Mouse (Mus musculus) gastrocnemius, adult 2 months (tissue): ENCODE data around the gene Rgs14. TPM values are rescaled to one million over a fixed set of nuclear protein-coding genes. Genes with fewer than 3 reads are reported as not detected.

Experiments used
- DNase-seq: peaks from one replicate; pipeline ENCODE4 v3.0.0; 2022
- H3K27ac ChIP-seq: fragments of 200-600 bp; 2 replicates; pipeline ENCODE4 v1.8.1; 2022; ENCODE audit warnings: mild to moderate bottlenecking
- H3K4me3 ChIP-seq: fragments of 200-600 bp; 2 replicates; pipeline ENCODE4 v1.8.1; 2022; ENCODE audit warnings: mild to moderate bottlenecking, moderate library complexity
- CTCF ChIP-seq: fragments of 200-600 bp; IDR thresholded peaks from 2 replicates; pipeline ENCODE4 v1.8.1; 2022; ENCODE audit warnings: antibody characterized with exemption, mild to moderate bottlenecking, moderate library complexity
- intact Hi-C: fragments of 180-260 bp; cut with DNase I; formaldehyde crosslinking; loops from one replicate; pipeline ENCODE4 v1.15.1; 2025
- total RNA-seq, 2 experiments: library from RNA; stranded (reverse); gene quantifications; 2 replicates each; pipeline ENCODE4 v1.2.3; 2021

Gene Rgs14
- total RNA-seq, 2 experiments from 2014 or later = 0.20 TPM; not detected in 1

DNA sequence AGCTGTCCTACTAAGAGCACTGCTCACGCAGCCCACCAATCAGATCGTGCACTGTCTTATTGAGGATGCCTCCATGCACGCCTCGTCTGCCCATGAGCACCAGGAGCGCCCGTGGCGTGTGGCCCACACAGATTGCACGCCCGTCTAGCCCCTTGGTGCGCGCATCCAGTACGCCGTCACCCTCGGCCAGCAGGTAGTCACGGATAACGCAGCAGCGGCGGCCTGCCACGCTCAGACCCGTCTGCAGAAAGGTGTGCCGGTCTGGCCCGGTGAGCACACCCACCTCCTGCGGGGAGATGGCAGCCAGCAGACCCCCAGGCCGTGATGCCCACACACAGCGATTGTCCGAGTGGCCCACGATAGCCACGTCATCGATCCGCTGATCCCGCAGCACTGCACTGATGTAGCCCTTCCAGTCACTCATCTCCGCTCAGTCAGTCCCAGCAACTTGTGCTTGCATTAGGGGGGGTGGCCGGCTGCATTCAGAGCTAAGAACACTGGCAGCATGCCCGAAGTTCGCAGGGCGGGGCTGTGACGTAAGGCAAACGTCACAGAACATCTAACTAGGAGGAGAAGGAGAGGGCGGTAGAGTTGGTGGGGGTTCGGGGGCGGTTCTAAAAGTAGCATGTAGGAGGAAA is 45.3 kb downstream of the Rgs14 start, which contains the start of gene Pfn3:
Gene Pfn3, minus strand, starts transcription at position 490 of the 638 bp plus-strand sequence.
- intact Hi-C loops = no loop called here
- peak within 1 kb of the TSS; percentile 13 for H3K4me3 ChIP-seq
- DNase-seq = peak; percentile 34

GRCm38 (mm10) chr13:55418004-55418403 is 48.5 kb downstream of the Rgs14 start:
- peak; percentile 92 for DNase-seq
- no peak overlapping the region for H3K4me3 ChIP-seq
- TF ChIP-seq CTCF = no peak; the same call in 1 of the 2 replicates
- intact Hi-C loops = loop anchor here (2.0 kb wide), 1 partner anchor 25 kb away; no protein-coding TSS in a partner anchor
- no peak overlapping the region for H3K27ac ChIP-seq

More for the DNA sequence above, 45.3 kb downstream of the Rgs14 start, which contains the start of gene Pfn3:
- no peak within 1 kb of the TSS for H3K27ac ChIP-seq
- TF ChIP-seq CTCF = no peak

DNA sequence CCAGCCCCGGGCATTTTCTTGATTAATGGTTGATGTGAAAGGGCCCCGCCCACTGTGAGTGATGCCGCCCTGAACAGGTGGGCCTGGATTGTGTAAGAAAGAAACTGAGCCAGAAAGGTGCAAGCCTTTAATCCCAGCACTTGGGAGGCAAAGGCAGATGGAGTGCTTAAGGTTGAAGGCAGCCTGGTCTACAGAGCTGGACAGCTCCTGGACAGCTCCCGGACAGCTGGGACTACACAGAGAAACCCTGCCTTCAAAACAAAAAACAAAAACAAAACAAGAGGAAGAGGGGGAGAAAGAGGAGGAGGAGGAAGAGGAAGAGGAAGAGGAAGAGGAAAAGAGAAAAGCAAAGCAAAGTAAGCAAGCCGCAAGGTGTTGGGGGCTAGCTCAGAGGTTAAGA is 49.6 kb downstream of the Rgs14 start:
- H3K27ac ChIP-seq = no peak overlapping the region
- DNase-seq = no peak
- no peak overlapping the region for H3K4me3 ChIP-seq
- intact Hi-C loops = loop anchor here (2.0 kb wide), 1 partner anchor 24 kb away; no protein-coding TSS in a partner anchor
- TF ChIP-seq CTCF = no peak

- DNase-seq = no peak
- Histone ChIP-seq H3K27ac (no peak overlapping the region), H3K4me3 (peak overlapping the region; percentile 67)
- intact Hi-C loops = loop anchor here (1.0 kb wide), 1 partner anchor 51 kb away; no protein-coding TSS in a partner anchor
- TF ChIP-seq CTCF = no peak; the same call in 1 of the 2 replicates
These were observed 50.7 kb downstream of the Rgs14 start for GRCm38 (mm10) chr13:55420018-55420932.

GRCm38 (mm10) chr13:55420933-55421800 is 51.6 kb downstream of the Rgs14 start:
- peak; percentile 86 for TF ChIP-seq CTCF
- DNase-seq = peak; percentile 86
- intact Hi-C loops = loop anchor here (1.0 kb wide), 1 partner anchor 50 kb away; no protein-coding TSS in a partner anchor
- Histone ChIP-seq H3K4me3 (peak overlapping the region; percentile 67), H3K27ac (peak overlapping the region; percentile 46)

DNA sequence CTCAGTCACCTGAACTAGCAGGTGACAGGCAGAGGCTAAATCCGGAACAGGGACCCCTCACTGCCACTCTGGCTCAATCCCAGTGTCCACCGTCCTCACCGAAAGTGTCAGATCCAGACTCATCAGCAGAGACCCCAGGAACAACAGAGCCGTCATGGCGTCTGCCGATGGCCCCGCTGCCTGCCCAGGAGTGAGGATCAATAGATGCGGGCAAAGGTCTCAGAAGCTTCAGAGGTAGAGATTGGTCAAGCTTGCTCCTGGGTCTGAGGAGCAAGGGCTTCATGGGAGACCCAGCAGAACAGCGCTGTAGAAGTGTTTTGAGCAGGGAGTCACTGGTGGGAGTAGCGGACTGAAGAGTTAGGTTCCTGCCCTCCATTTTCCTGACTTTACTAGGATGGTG is 57.1 kb downstream of the Rgs14 start, which contains the start of gene F12:
Gene F12, minus strand, starts transcription at position 181 of the 400 bp plus-strand sequence.
- Histone ChIP-seq H3K4me3 (no peak within 1 kb of the TSS), H3K27ac (no peak within 1 kb of the TSS)
- no peak for TF ChIP-seq CTCF
- no peak for DNase-seq
- intact Hi-C loops = no loop called here

DNA sequence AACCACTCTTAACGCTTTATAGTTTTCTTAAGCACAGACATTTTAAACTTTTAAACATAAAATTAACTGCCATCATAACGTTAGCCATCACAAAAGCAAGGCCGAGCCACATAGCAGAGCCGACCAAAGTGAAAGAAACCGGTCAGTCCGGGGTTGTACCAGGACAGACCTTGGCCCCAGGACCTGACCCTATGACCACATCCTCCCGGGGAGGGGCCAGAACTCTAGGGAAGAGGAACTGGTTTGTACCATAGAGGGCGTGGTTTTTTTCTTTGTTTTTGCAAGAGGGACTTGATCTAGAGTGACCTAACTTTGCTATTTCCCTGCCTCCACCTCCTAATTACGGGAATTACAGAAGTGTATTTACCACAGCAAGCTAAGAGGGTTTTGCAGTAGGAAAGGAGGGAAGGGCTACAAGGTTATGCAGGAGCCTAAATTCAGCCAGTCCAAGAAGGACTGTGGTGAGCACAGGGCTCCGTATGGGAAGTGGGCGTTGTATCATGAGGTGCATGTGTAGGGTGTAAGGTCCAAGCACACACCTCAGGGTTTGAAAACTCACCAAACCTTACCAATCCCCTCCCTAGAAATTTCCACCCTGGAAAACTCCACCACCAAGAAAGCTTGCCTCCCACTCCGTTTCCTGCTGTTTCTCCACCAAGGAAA is 59.8 kb downstream of the Rgs14 start:
- Histone ChIP-seq H3K4me3 (peak overlapping the region; percentile 46), H3K27ac (peak overlapping the region; percentile 75)
- TF ChIP-seq CTCF = no peak; the same call in 1 of the 2 replicates
- intact Hi-C loops = no loop called here
- peak; percentile 84 for DNase-seq

DNA sequence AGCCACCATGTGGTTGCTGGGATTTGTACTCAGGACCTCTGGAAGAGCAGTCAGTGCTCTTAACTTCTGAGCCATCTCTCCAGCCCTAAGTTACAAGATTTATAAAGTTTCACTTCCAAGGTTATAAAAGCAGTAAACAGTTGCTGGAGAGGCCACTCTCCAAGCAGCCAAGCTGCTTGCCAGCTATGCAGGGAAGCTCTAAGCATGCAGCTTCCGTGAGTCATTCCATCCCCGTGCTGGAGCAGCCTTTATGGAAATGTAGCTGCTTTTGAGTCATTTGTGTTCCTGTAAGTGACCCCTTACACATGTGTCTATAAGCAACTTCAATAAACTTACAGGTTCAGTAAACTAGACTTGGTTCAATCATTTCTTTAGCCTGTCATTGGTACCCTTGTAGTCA is 61.0 kb downstream of the Rgs14 start:
- no peak for TF ChIP-seq CTCF
- Histone ChIP-seq H3K27ac (peak overlapping the region; percentile 75; the same call in 1 of the 2 replicates), H3K4me3 (no peak overlapping the region)
- intact Hi-C loops = no loop called here
- DNase-seq = no peak

DNA sequence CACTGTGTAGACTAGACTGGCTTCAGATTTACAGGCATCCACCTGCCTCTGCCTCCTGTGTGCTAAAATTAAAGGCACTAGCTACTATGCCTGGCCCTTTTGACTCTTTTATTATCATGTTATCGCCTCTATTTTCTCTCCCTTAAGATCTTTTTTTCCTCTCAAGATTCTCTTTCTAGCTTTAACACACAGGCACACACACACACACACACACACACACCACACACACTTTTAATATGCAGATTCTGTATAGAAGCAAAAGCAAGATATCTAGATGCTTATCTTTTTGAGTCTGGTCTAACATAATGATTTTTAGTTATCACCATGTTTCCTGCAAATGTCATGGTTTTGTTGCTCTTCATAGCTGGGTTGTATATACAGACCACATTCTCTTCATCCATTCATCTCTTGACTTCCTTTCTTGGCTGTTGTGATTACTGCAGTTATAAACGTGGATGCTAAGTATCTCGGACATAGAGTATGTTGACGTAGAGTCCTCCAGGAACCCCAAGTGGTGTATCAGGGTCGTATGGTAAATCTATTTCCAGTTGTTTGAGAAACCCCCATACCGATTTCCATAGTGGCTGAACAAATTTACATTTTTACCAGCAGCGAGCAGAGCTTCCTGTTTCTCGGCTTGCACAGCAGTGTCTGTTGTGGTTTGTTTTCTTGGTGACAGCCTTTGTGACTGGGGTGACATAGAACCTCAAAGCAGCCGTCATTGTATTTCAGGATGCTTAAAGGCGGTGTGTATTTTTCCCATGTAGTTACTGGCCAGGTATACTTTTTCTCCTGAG is 62.6 kb downstream of the Rgs14 start:
- Histone ChIP-seq H3K4me3 (no peak overlapping the region), H3K27ac (no peak overlapping the region)
- intact Hi-C loops = no loop called here
- no peak for TF ChIP-seq CTCF
- DNase-seq = no peak

Other genes with a start within 250 kb of the Rgs14 start
- gene Gm17617, start 236.2 kb upstream of the Rgs14 start, total RNA-seq = not detected
- gene Fgfr4, start 217.1 kb upstream of the Rgs14 start, total RNA-seq = 1 to 10 TPM; 2.1 to 2.3 TPM
- gene Nsd1, start 159.9 kb upstream of the Rgs14 start, total RNA-seq = 10 to 100 TPM; 49.5 to 56.7 TPM
- gene Prelid1, start 49.2 kb upstream of the Rgs14 start, total RNA-seq = 10 to 100 TPM; 15.6 to 19.6 TPM
- gene Rab24, start 47.8 kb upstream of the Rgs14 start, total RNA-seq = 10 to 100 TPM; 29.2 to 33.5 TPM
- gene Mxd3, start 39.9 kb upstream of the Rgs14 start, total RNA-seq = not detected
- gene Lman2, start 6.9 kb upstream of the Rgs14 start, total RNA-seq = 10 to 100 TPM; 36.7 to 42.3 TPM
- gene Slc34a1, start 28.5 kb downstream of the Rgs14 start, total RNA-seq = not detected
- not detected for gene Pfn3, start 45.5 kb downstream of the Rgs14 start, total RNA-seq
- not detected for gene F12, start 57.1 kb downstream of the Rgs14 start, total RNA-seq
- 1 to 10 TPM; 9.6 to 10.0 TPM for gene Grk6, start 75.3 kb downstream of the Rgs14 start, total RNA-seq
- under 1 TPM; 0.18 to 0.22 TPM for gene Prr7, start 94.5 kb downstream of the Rgs14 start, total RNA-seq
- 1 to 10 TPM; 4.9 to 7.7 TPM for gene Dbn1, start 118.4 kb downstream of the Rgs14 start, total RNA-seq
- 100 to 1,000 TPM; 424 to 537 TPM for gene Pdlim7, start 143.9 kb downstream of the Rgs14 start, total RNA-seq
- 1 to 10 TPM in 1 of 2 experiments, under 1 TPM in 1; 0.77 to 1.5 TPM for gene Dok3, start 159.6 kb downstream of the Rgs14 start, total RNA-seq
- gene Ddx41, start 166.9 kb downstream of the Rgs14 start, total RNA-seq = 10 to 100 TPM; 10.6 to 11.5 TPM
- gene Fam193b, start 201.4 kb downstream of the Rgs14 start, total RNA-seq = 10 to 100 TPM; 14.4 to 16.6 TPM
- 10 to 100 TPM; 53.3 to 77.0 TPM for gene Tmed9, start 204.0 kb downstream of the Rgs14 start, total RNA-seq
- gene B4galt7, start 230.2 kb downstream of the Rgs14 start, total RNA-seq = 1 to 10 TPM; 5.9 to 7.1 TPM